Mouse (Mus musculus): ENCODE measurements around the gene St6galnac3. TPM values are rescaled to one million over a fixed set of nuclear protein-coding genes. Genes with fewer than 3 reads are reported as not detected.

Gene St6galnac3
- polyA plus RNA-seq, 1 experiment from 2014 or later, result 48.6 TPM

GRCm38 (mm10) chr3:153365057-153365755 is 359.8 kb downstream of the St6galnac3 start:
- H3K27ac ChIP-seq (replicated peaks), result no peak overlapping the region
- H3K4me1 ChIP-seq, result no peaks in the 10 kb centered on the region
- H3K4me3 ChIP-seq (replicated peaks), result no peak overlapping the region
- no peaks in the 10 kb centered on the region for H3K36me3 ChIP-seq
- no peak overlapping the region for H3K9ac ChIP-seq
- 52% methylated on average over 10 of the region's 10 CpGs for WGBS
- H3K9me3 ChIP-seq (replicated peaks), result no peaks in the 10 kb centered on the region
- H3K4me2 ChIP-seq (replicated peaks), result no peak overlapping the region
- ATAC-seq (ENCODE audit: insufficient number of reproducible peaks, low FRiP score, low TSS enrichment, low read depth), result no peak; the same call in 1 of the 2 replicates
- H3K27me3 ChIP-seq, result no peaks in the 10 kb centered on the region

- Histone ChIP-seq H3K4me2 (replicated peaks) (no peak overlapping the region), H3K9ac (no peak overlapping the region), H3K27me3 (no peaks in the 10 kb centered on the region), H3K4me1 (no peaks in the 10 kb centered on the region), H3K9me3 (replicated peaks) (no peaks in the 10 kb centered on the region), H3K27ac (replicated peaks) (no peak overlapping the region), H3K4me3 (replicated peaks) (no peak overlapping the region), H3K36me3 (no peaks in the 10 kb centered on the region)
- 95% methylated on average over 3 of the region's 3 CpGs for WGBS
- ATAC-seq (ENCODE audit: insufficient number of reproducible peaks, low FRiP score, low TSS enrichment, low read depth), result no peak
Measured at GRCm38 (mm10) chr3:153364366-153364765, 360.6 kb downstream of the St6galnac3 start.

- WGBS, result 91% methylated on average over 3 of the region's 3 CpGs
- ATAC-seq (ENCODE audit: insufficient number of reproducible peaks, low FRiP score, low TSS enrichment, low read depth), result no peak
- no peaks in the 10 kb centered on the region for H3K9me3 ChIP-seq (replicated peaks)
- H3K36me3 ChIP-seq, result no peaks in the 10 kb centered on the region
- H3K9ac ChIP-seq, result no peak overlapping the region
- no peak overlapping the region for H3K4me3 ChIP-seq (replicated peaks)
- H3K27ac ChIP-seq (replicated peaks), result no peak overlapping the region
- H3K4me2 ChIP-seq (replicated peaks), result no peak overlapping the region
- H3K4me1 ChIP-seq, result 0 out of 2 replicates have a peak, but pooled peaks cover 4% of the 10 kb centered on the region
- H3K27me3 ChIP-seq, result no peaks in the 10 kb centered on the region
Measured at GRCm38 (mm10) chr3:153359966-153360365, 365.0 kb downstream of the St6galnac3 start.

GRCm38 (mm10) chr3:153356071-153356470 is 368.9 kb downstream of the St6galnac3 start:
- H3K9me3 ChIP-seq (replicated peaks), result no peaks in the 10 kb centered on the region
- H3K9ac ChIP-seq, result no peak overlapping the region
- 30% methylated on average over 1 of the region's 1 CpGs for WGBS

GRCm38 (mm10) chr3:153354988-153355297 is 370.0 kb downstream of the St6galnac3 start:
- H3K4me2 ChIP-seq (replicated peaks), result no peak overlapping the region
- H3K27ac ChIP-seq (replicated peaks), result no peak overlapping the region
- 0 out of 2 replicates have a peak, but pooled peaks cover 4% of the 10 kb centered on the region for H3K4me1 ChIP-seq
- H3K36me3 ChIP-seq, result no peaks in the 10 kb centered on the region
- ATAC-seq (ENCODE audit: insufficient number of reproducible peaks, low FRiP score, low TSS enrichment, low read depth), result no peak
- no peaks in the 10 kb centered on the region for H3K9me3 ChIP-seq (replicated peaks)
- no peak overlapping the region for H3K9ac ChIP-seq
- H3K4me3 ChIP-seq (replicated peaks), result no peak overlapping the region
- no peaks in the 10 kb centered on the region for H3K27me3 ChIP-seq
- 51% methylated on average over 3 of the region's 3 CpGs for WGBS

More at GRCm38 (mm10) chr3:153356071-153356470, 368.9 kb downstream of the St6galnac3 start:
- Histone ChIP-seq H3K4me3 (replicated peaks) (no peak overlapping the region), H3K4me1 (0 out of 2 replicates have a peak, but pooled peaks cover 4% of the 10 kb centered on the region), H3K27ac (replicated peaks) (no peak overlapping the region), H3K36me3 (no peaks in the 10 kb centered on the region), H3K4me2 (replicated peaks) (no peak overlapping the region), H3K27me3 (no peaks in the 10 kb centered on the region)
- ATAC-seq (ENCODE audit: insufficient number of reproducible peaks, low FRiP score, low TSS enrichment, low read depth), result no peak

GRCm38 (mm10) chr3:153354186-153354987 is 370.6 kb downstream of the St6galnac3 start:
- Histone ChIP-seq H3K36me3 (no peaks in the 10 kb centered on the region), H3K9me3 (replicated peaks) (no peaks in the 10 kb centered on the region), H3K4me2 (replicated peaks) (no peak overlapping the region), H3K27ac (replicated peaks) (no peak overlapping the region), H3K9ac (no peak overlapping the region), H3K4me3 (replicated peaks) (no peak overlapping the region), H3K4me1 (0 out of 2 replicates have a peak, but pooled peaks cover 4% of the 10 kb centered on the region), H3K27me3 (no peaks in the 10 kb centered on the region)
- ATAC-seq (ENCODE audit: insufficient number of reproducible peaks, low FRiP score, low TSS enrichment, low read depth), result no peak
- 83% methylated on average over 6 of the region's 6 CpGs for WGBS

- no peak overlapping the region for H3K9ac ChIP-seq
- no peak for ATAC-seq (ENCODE audit: insufficient number of reproducible peaks, low FRiP score, low TSS enrichment, low read depth)
- no peaks in the 10 kb centered on the region for H3K9me3 ChIP-seq (replicated peaks)
- no peaks in the 10 kb centered on the region for H3K27me3 ChIP-seq
- no peaks in the 10 kb centered on the region for H3K36me3 ChIP-seq
- 0 out of 2 replicates have a peak, but pooled peaks cover 4% of the 10 kb centered on the region for H3K4me1 ChIP-seq
- H3K4me2 ChIP-seq (replicated peaks), result no peak overlapping the region
- WGBS, result 90% methylated on average over 16 of the region's 16 CpGs
- no peak overlapping the region for H3K4me3 ChIP-seq (replicated peaks)
- H3K27ac ChIP-seq (replicated peaks), result no peak overlapping the region
Measured at GRCm38 (mm10) chr3:153353313-153354103, 371.5 kb downstream of the St6galnac3 start.

GRCm38 (mm10) chr3:153349981-153350380 is 375.0 kb downstream of the St6galnac3 start:
- H3K4me3 ChIP-seq (replicated peaks), result no peak overlapping the region
- no peaks in the 10 kb centered on the region for H3K27me3 ChIP-seq
- no peak for ATAC-seq (ENCODE audit: insufficient number of reproducible peaks, low FRiP score, low TSS enrichment, low read depth)
- H3K27ac ChIP-seq (replicated peaks), result no peak overlapping the region
- no peaks in the 10 kb centered on the region for H3K36me3 ChIP-seq
- H3K9me3 ChIP-seq (replicated peaks), result no peaks in the 10 kb centered on the region
- H3K4me1 ChIP-seq, result no peaks in the 10 kb centered on the region
- 80% methylated on average over 10 of the region's 10 CpGs for WGBS
- H3K9ac ChIP-seq, result no peak overlapping the region
- H3K4me2 ChIP-seq (replicated peaks), result no peak overlapping the region

GRCm38 (mm10) chr3:153348797-153349465 is 376.0 kb downstream of the St6galnac3 start:
- WGBS, result 94% methylated on average over 9 of the region's 9 CpGs
- Histone ChIP-seq H3K36me3 (no peaks in the 10 kb centered on the region), H3K4me1 (no peaks in the 10 kb centered on the region), H3K4me3 (replicated peaks) (no peak overlapping the region), H3K9me3 (replicated peaks) (no peaks in the 10 kb centered on the region), H3K27me3 (no peaks in the 10 kb centered on the region), H3K9ac (no peak overlapping the region), H3K4me2 (replicated peaks) (no peak overlapping the region), H3K27ac (replicated peaks) (no peak overlapping the region)
- no peak for ATAC-seq (ENCODE audit: insufficient number of reproducible peaks, low FRiP score, low TSS enrichment, low read depth)

GRCm38 (mm10) chr3:153344979-153345378 is 380.0 kb downstream of the St6galnac3 start:
- H3K36me3 ChIP-seq, result no peaks in the 10 kb centered on the region

More at GRCm38 (mm10) chr3:153344979-153345378, 380.0 kb downstream of the St6galnac3 start:
- no peak for ATAC-seq (ENCODE audit: insufficient number of reproducible peaks, low FRiP score, low TSS enrichment, low read depth)
- H3K27ac ChIP-seq (replicated peaks), result no peak overlapping the region
- H3K4me1 ChIP-seq, result no peaks in the 10 kb centered on the region
- H3K4me2 ChIP-seq (replicated peaks), result no peak overlapping the region
- no peaks in the 10 kb centered on the region for H3K9me3 ChIP-seq (replicated peaks)
- 64% methylated on average over 5 of the region's 5 CpGs for WGBS
- H3K4me3 ChIP-seq (replicated peaks), result no peak overlapping the region
- H3K9ac ChIP-seq, result no peak overlapping the region
- no peaks in the 10 kb centered on the region for H3K27me3 ChIP-seq

Measured in embryonic facial prominence, embryonic 15.5 days (tissue).